Mouse (Mus musculus) liver, embryonic 11.5 days (tissue): ENCODE results near the gene Cpeb4. TPM values are rescaled to one million over a fixed set of nuclear protein-coding genes. Genes with fewer than 3 reads are reported as not detected.
A peak's percentile ranks its signal among the peaks of the same experiment; 100 is the strongest.

Experiments
- ATAC-seq: fragments of 200-750 bp; cut with Nextera tagmentation; replicated peaks from 2 replicates; pipeline ENCODE4 v1.8.0; 2017; ENCODE audit warnings: moderate number of reproducible peaks, mild to moderate bottlenecking, moderate TSS enrichment, moderate library complexity; ENCODE audit not compliant: low FRiP score
- DNase-seq: peaks from one replicate; pipeline ENCODE4 v3.0.0-alpha.2; 2017; ENCODE audit warnings: low spot score
- H3K27ac ChIP-seq: fragments of 300-500 bp; sonication (generic); 2 replicates; pipeline ENCODE4 v1.5.1; 2014; ENCODE audit warnings: mild to moderate bottlenecking, low read depth, low read length, control low read depth
- H3K27me3 ChIP-seq: fragments of 300-500 bp; sonication (generic); replicated peaks from 2 replicates; pipeline ENCODE4 v1.6.1; 2014; ENCODE audit warnings: low read length, mixed read lengths; ENCODE audit not compliant: control insufficient read depth, insufficient read depth
- H3K36me3 ChIP-seq: fragments of 300-500 bp; sonication (generic); 2 replicates; pipeline ENCODE4 v1.6.1; 2014; ENCODE audit warnings: mild to moderate bottlenecking, low read length, moderate library complexity, mixed read lengths; ENCODE audit not compliant: control insufficient read depth, insufficient read depth
- H3K4me1 ChIP-seq: fragments of 300-500 bp; sonication (generic); replicated peaks from 2 replicates; pipeline ENCODE4 v1.6.1; 2014; ENCODE audit warnings: low read length, mixed read lengths; ENCODE audit not compliant: control insufficient read depth, insufficient read depth
- H3K4me2 ChIP-seq: fragments of 300-500 bp; sonication (generic); 2 replicates; pipeline ENCODE4 v1.6.1; 2014; ENCODE audit warnings: mild to moderate bottlenecking, control low read depth, moderate library complexity
- H3K4me3 ChIP-seq: fragments of 300-500 bp; sonication (generic); 2 replicates; pipeline ENCODE4 v1.5.1; 2014; ENCODE audit warnings: low read depth, low read length, control low read depth
- H3K9ac ChIP-seq: fragments of 300-500 bp; sonication (generic); 2 replicates; pipeline ENCODE4 v1.6.1; 2014; ENCODE audit warnings: low read depth, low read length, control low read depth
- H3K9me3 ChIP-seq: fragments of 300-500 bp; sonication (generic); 2 replicates; pipeline ENCODE4 v1.6.1; 2016; ENCODE audit warnings: low read length, inconsistent platforms, mixed read lengths; ENCODE audit not compliant: control insufficient read depth
- WGBS: fragments of 180-500 bp; shearing (Covaris S2); extraction: QIAGEN DNeasy Blood & Tissue Kit; methylation state at CpG from one replicate; pipeline ENCODE4 v1.1.7; 2014; 5-methylcytosine and 5-hydroxymethylcytosine counted together
- polyA plus RNA-seq: library from polyadenylated mRNA; unstranded; fragments of >200 nt; fragmentation: Nextera tagmentation; extraction: Ambion mirVana; gene quantifications from 2 replicates; pipeline ENCODE4 v1.2.1, GENCODE M21; 2014

The Cpeb4 gene
- polyA plus RNA-seq, 1 experiment from 2014 or later = 14.4 TPM

- ATAC-seq (no peak), DNase-seq (no peak)
- Histone ChIP-seq H3K4me2 (peak overlapping the region; percentile 35), H3K4me3 (no peak overlapping the region), H3K9ac (0 out of 2 replicates have a peak overlapping the region, but pooled peaks have one; percentile 47), H3K4me1 (peaks cover 60% of the 10 kb centered on the region), H3K9me3 (no peaks in the 10 kb centered on the region), H3K27ac (peak overlapping the region; percentile 89), H3K36me3 (no peaks in the 10 kb centered on the region), H3K27me3 (no peaks in the 10 kb centered on the region)
- 78% methylated on average over 5 of the region's 5 CpGs for WGBS
These were observed 40.0 kb upstream of the Cpeb4 start for GRCm38 (mm10) chr11:31831983-31832382.

GRCm38 (mm10) chr11:31832439-31832980 is 39.5 kb upstream of the Cpeb4 start:
- no peaks in the 10 kb centered on the region for H3K9me3 ChIP-seq
- H3K4me3 ChIP-seq = no peak overlapping the region
- H3K4me1 ChIP-seq = peaks cover 56% of the 10 kb centered on the region
- WGBS = 74% methylated on average over 7 of the region's 7 CpGs
- DNase-seq (no peak), ATAC-seq (no peak)
- H3K4me2 ChIP-seq = no peak overlapping the region
- peak overlapping the region; percentile 89 for H3K27ac ChIP-seq
- 0 out of 2 replicates have a peak overlapping the region, but pooled peaks have one; percentile 15 for H3K9ac ChIP-seq
- H3K36me3 ChIP-seq = no peaks in the 10 kb centered on the region
- H3K27me3 ChIP-seq = no peaks in the 10 kb centered on the region

- no peaks in the 10 kb centered on the region for H3K9me3 ChIP-seq
- H3K27me3 ChIP-seq = no peaks in the 10 kb centered on the region
- 0 out of 2 replicates have a peak overlapping the region, but pooled peaks have one; percentile 11 for H3K27ac ChIP-seq
- H3K4me2 ChIP-seq = no peak overlapping the region
- no peak for ATAC-seq
- 76% methylated on average over 2 of the region's 2 CpGs for WGBS
- no peak overlapping the region for H3K4me3 ChIP-seq
- H3K36me3 ChIP-seq = no peaks in the 10 kb centered on the region
- no peak overlapping the region for H3K9ac ChIP-seq
- no peak for DNase-seq
- peaks cover 55% of the 10 kb centered on the region for H3K4me1 ChIP-seq
These were observed 38.5 kb upstream of the Cpeb4 start for GRCm38 (mm10) chr11:31833506-31833905.

GRCm38 (mm10) chr11:31835352-31835751 is 36.7 kb upstream of the Cpeb4 start:
- no peak overlapping the region for H3K4me2 ChIP-seq

GRCm38 (mm10) chr11:31837243-31837642 is 34.8 kb upstream of the Cpeb4 start:
- Histone ChIP-seq H3K4me3 (no peak overlapping the region), H3K9me3 (no peaks in the 10 kb centered on the region), H3K4me1 (peaks cover 33% of the 10 kb centered on the region)

More at GRCm38 (mm10) chr11:31835352-31835751, 36.7 kb upstream of the Cpeb4 start:
- Histone ChIP-seq H3K27me3 (no peaks in the 10 kb centered on the region), H3K9me3 (no peaks in the 10 kb centered on the region), H3K4me3 (no peak overlapping the region), H3K36me3 (no peaks in the 10 kb centered on the region), H3K27ac (peak overlapping the region; percentile 79), H3K9ac (no peak overlapping the region), H3K4me1 (peaks cover 47% of the 10 kb centered on the region)
- WGBS = 37% methylated on average over 3 of the region's 3 CpGs
- ATAC-seq (peak; percentile 65), DNase-seq (no peak)

GRCm38 (mm10) chr11:31837753-31838152 is 34.3 kb upstream of the Cpeb4 start:
- DNase-seq = no peak
- Histone ChIP-seq H3K27me3 (no peaks in the 10 kb centered on the region), H3K27ac (no peak overlapping the region), H3K4me2 (no peak overlapping the region), H3K4me3 (no peak overlapping the region), H3K9ac (no peak overlapping the region), H3K9me3 (no peaks in the 10 kb centered on the region), H3K4me1 (peaks cover 32% of the 10 kb centered on the region), H3K36me3 (no peaks in the 10 kb centered on the region)
- no peak for ATAC-seq
- WGBS = 62% methylated on average over 4 of the region's 4 CpGs

More at GRCm38 (mm10) chr11:31837243-31837642, 34.8 kb upstream of the Cpeb4 start:
- no peak for DNase-seq
- no peaks in the 10 kb centered on the region for H3K27me3 ChIP-seq
- no peaks in the 10 kb centered on the region for H3K36me3 ChIP-seq
- no peak overlapping the region for H3K9ac ChIP-seq
- H3K4me2 ChIP-seq = no peak overlapping the region
- no peak for ATAC-seq
- 90% methylated on average over 3 of the region's 3 CpGs for WGBS
- no peak overlapping the region for H3K27ac ChIP-seq

GRCm38 (mm10) chr11:31838442-31839083 is 33.4 kb upstream of the Cpeb4 start:
- ATAC-seq = no peak
- no peak for DNase-seq
- no peak overlapping the region for H3K4me3 ChIP-seq

GRCm38 (mm10) chr11:31839084-31839460 is 32.9 kb upstream of the Cpeb4 start:
- H3K9ac ChIP-seq = no peak overlapping the region
- no peak overlapping the region for H3K4me2 ChIP-seq
- no peak overlapping the region for H3K4me3 ChIP-seq
- DNase-seq (no peak), ATAC-seq (no peak)
- peaks cover 36% of the 10 kb centered on the region for H3K4me1 ChIP-seq
- H3K36me3 ChIP-seq = no peaks in the 10 kb centered on the region
- H3K27ac ChIP-seq = no peak overlapping the region
- 63% methylated on average over 6 of the region's 6 CpGs for WGBS
- H3K27me3 ChIP-seq = no peaks in the 10 kb centered on the region
- no peaks in the 10 kb centered on the region for H3K9me3 ChIP-seq

More at GRCm38 (mm10) chr11:31838442-31839083, 33.4 kb upstream of the Cpeb4 start:
- Histone ChIP-seq H3K27me3 (no peaks in the 10 kb centered on the region), H3K9me3 (no peaks in the 10 kb centered on the region), H3K36me3 (no peaks in the 10 kb centered on the region), H3K4me2 (no peak overlapping the region), H3K4me1 (peaks cover 37% of the 10 kb centered on the region), H3K9ac (no peak overlapping the region), H3K27ac (no peak overlapping the region)
- 69% methylated on average over 7 of the region's 7 CpGs for WGBS
